Mouse (Mus musculus): Measurements from ENCODE around the gene Rufy2. TPM values are rescaled to one million over a fixed set of nuclear protein-coding genes. Genes with fewer than 3 reads are reported as not detected.

Gene Rufy2
- total and polyA plus RNA-seq, 3 experiments, result 1.8 to 2.6 TPM; not detected in 1

- no peaks in the 10 kb centered on the region for H3K9me3 ChIP-seq (replicated peaks; ENCODE audit: insufficient read depth, low read length)
- H3K36me3 ChIP-seq (ENCODE audit: control insufficient read depth in 1 of 2, insufficient read depth in 2 of 2, low read length in 2 of 2), result peaks cover 0 to 2% of the 10 kb centered on the region in 2 experiments; a peak in 1 of 4 replicates
- H3K27ac ChIP-seq (ENCODE audit: control insufficient read depth, low read depth, low read length), result no peak overlapping the region
- H3K27me3 ChIP-seq (ENCODE audit: control insufficient read depth in 1 of 2, insufficient read depth in 2 of 2, low read length in 2 of 2), result no peaks in the 10 kb centered on the region
- no peaks in the 10 kb centered on the region for H3K4me1 ChIP-seq (ENCODE audit: control insufficient read depth in 1 of 2, insufficient read depth in 2 of 2, low read length in 2 of 2)
- no peak for DNase-seq (ENCODE audit: low read depth, low spot score)
- H3K4me3 ChIP-seq (ENCODE audit: control insufficient read depth in 1 of 2, insufficient read depth in 1 of 2, low read depth in 2 of 2, low read length in 2 of 2), result no peak overlapping the region
- no peaks in the 10 kb centered on the region for H3K79me2 ChIP-seq (ENCODE audit: control insufficient read depth, insufficient read depth, low read length, poor library complexity)
- no peak for TF ChIP-seq POLR2AphosphoS2 (IDR thresholded peaks at IDR 0.05; ENCODE audit: low read length)
- TF ChIP-seq JUND (IDR thresholded peaks at IDR 0.05; ENCODE audit: low read depth, low read length), result no peak
- no peak for TF ChIP-seq CHD1 (IDR thresholded peaks at IDR 0.05; ENCODE audit: low read depth, low read length)
- TF ChIP-seq RAD21 (IDR thresholded peaks at IDR 0.05; ENCODE audit: low read depth, low read length), result no peak
- no peak for TF ChIP-seq EP300 (IDR thresholded peaks at IDR 0.05; ENCODE audit: low read depth in 1 of 2, low read length in 2 of 2)
- TF ChIP-seq TAL1 (IDR thresholded peaks at IDR 0.05; ENCODE audit: low read length), result no peak
- no peak for TF ChIP-seq ETS1 (IDR thresholded peaks at IDR 0.05; ENCODE audit: low read depth, low read length)
- no peak for TF ChIP-seq SIN3A (IDR thresholded peaks at IDR 0.05; ENCODE audit: low read length)
- no peak for TF ChIP-seq TCF12 (IDR thresholded peaks at IDR 0.05; ENCODE audit: low read depth, low read length)
- no peak for TF ChIP-seq GATA1 (IDR thresholded peaks at IDR 0.05; ENCODE audit: low read depth, low read length)
- no peak for TF ChIP-seq SMC3 (IDR thresholded peaks at IDR 0.05; ENCODE audit: low read depth, low read length)
- no peak for TF ChIP-seq USF1 (IDR thresholded peaks at IDR 0.05; ENCODE audit: low read depth, low read length)
- no peak for TF ChIP-seq CHD2 (IDR thresholded peaks at IDR 0.05; ENCODE audit: low read length)
- no peak for TF ChIP-seq MAFK (IDR thresholded peaks at IDR 0.05; ENCODE audit: borderline replicate concordance, low read depth, low read length)
- TF ChIP-seq MAZ (IDR thresholded peaks at IDR 0.05; ENCODE audit: low read depth, low read length), result no peak
- TF ChIP-seq GABPA (IDR thresholded peaks at IDR 0.05; ENCODE audit: low read depth, low read length), result no peak
- TF ChIP-seq POLR2AphosphoS5 (IDR thresholded peaks at IDR 0.05; ENCODE audit: borderline replicate concordance, low read depth, low read length), result no peak
- no peak for TF ChIP-seq NELFE (IDR thresholded peaks at IDR 0.05; ENCODE audit: low read depth, low read length)
- no peak overlapping the region for H3K9ac ChIP-seq (ENCODE audit: control insufficient read depth, low read depth, low read length, poor library complexity, severe bottlenecking)
Measured at GRCm38 (mm10) chr10:63000584-63000983, 20.6 kb downstream of the Rufy2 start.

- Histone ChIP-seq H3K9ac (ENCODE audit: control insufficient read depth, low read depth, low read length, poor library complexity, severe bottlenecking) (no peak overlapping the region), H3K27ac (ENCODE audit: control insufficient read depth, low read depth, low read length) (no peak overlapping the region), H3K4me1 (ENCODE audit: control insufficient read depth in 1 of 2, insufficient read depth in 2 of 2, low read length in 2 of 2) (no peaks in the 10 kb centered on the region), H3K79me2 (ENCODE audit: control insufficient read depth, insufficient read depth, low read length, poor library complexity) (no peaks in the 10 kb centered on the region), H3K36me3 (ENCODE audit: control insufficient read depth in 1 of 2, insufficient read depth in 2 of 2, low read length in 2 of 2) (peaks cover 0 to 2% of the 10 kb centered on the region in 2 experiments; a peak in 1 of 4 replicates), H3K9me3 (replicated peaks; ENCODE audit: insufficient read depth, low read length) (no peaks in the 10 kb centered on the region), H3K27me3 (ENCODE audit: control insufficient read depth in 1 of 2, insufficient read depth in 2 of 2, low read length in 2 of 2) (no peaks in the 10 kb centered on the region), H3K4me3 (ENCODE audit: control insufficient read depth in 1 of 2, insufficient read depth in 1 of 2, low read depth in 2 of 2, low read length in 2 of 2) (no peak overlapping the region)
- DNase-seq (ENCODE audit: low read depth, low spot score), result no peak
- no peak for TF ChIP-seq E2F4 (IDR thresholded peaks at IDR 0.05; ENCODE audit: borderline replicate concordance, low read depth, low read length)
- no peak for TF ChIP-seq MYC (IDR thresholded peaks at IDR 0.05; ENCODE audit: low read depth, low read length)
- TF ChIP-seq KAT2A (conservative IDR thresholded peaks at IDR 0.05; ENCODE audit: low read depth, low read length), result no peak
- TF ChIP-seq POLR2A (IDR thresholded peaks at IDR 0.05; ENCODE audit: control insufficient read depth in 1 of 2, insufficient read depth in 1 of 2, low read depth in 1 of 2, low read length in 2 of 2, poor library complexity in 1 of 2), result no peak
- TF ChIP-seq EP300 (IDR thresholded peaks at IDR 0.05; ENCODE audit: low read depth in 1 of 2, low read length in 2 of 2), result no peak
- TF ChIP-seq HCFC1 (IDR thresholded peaks at IDR 0.05; ENCODE audit: low read depth, low read length), result no peak
- no peak for TF ChIP-seq BHLHE40 (IDR thresholded peaks at IDR 0.05; ENCODE audit: borderline replicate concordance, low read depth, low read length)
- no peak for TF ChIP-seq JUND (IDR thresholded peaks at IDR 0.05; ENCODE audit: low read depth, low read length)
- no peak for TF ChIP-seq MAZ (IDR thresholded peaks at IDR 0.05; ENCODE audit: low read depth, low read length)
- TF ChIP-seq CHD1 (IDR thresholded peaks at IDR 0.05; ENCODE audit: low read depth, low read length), result no peak
- TF ChIP-seq USF1 (IDR thresholded peaks at IDR 0.05; ENCODE audit: low read depth, low read length), result no peak
- no peak for TF ChIP-seq UBTF (IDR thresholded peaks at IDR 0.05; ENCODE audit: borderline replicate concordance, insufficient read depth, low read depth, low read length)
- no peak for TF ChIP-seq POLR2AphosphoS2 (IDR thresholded peaks at IDR 0.05; ENCODE audit: low read length)
- no peak for TF ChIP-seq ETS1 (IDR thresholded peaks at IDR 0.05; ENCODE audit: low read depth, low read length)
- TF ChIP-seq MAFK (IDR thresholded peaks at IDR 0.05; ENCODE audit: borderline replicate concordance, low read depth, low read length), result no peak
- TF ChIP-seq GABPA (IDR thresholded peaks at IDR 0.05; ENCODE audit: low read depth, low read length), result no peak
- TF ChIP-seq ZNF384 (IDR thresholded peaks at IDR 0.05; ENCODE audit: low read depth, low read length), result no peak
- TF ChIP-seq TCF12 (IDR thresholded peaks at IDR 0.05; ENCODE audit: low read depth, low read length), result no peak
- no peak for TF ChIP-seq MEF2A (IDR thresholded peaks at IDR 0.05; ENCODE audit: extremely low read depth, insufficient replicate concordance, low read depth, low read length, poor library complexity, severe bottlenecking)
- no peak for TF ChIP-seq SMC3 (IDR thresholded peaks at IDR 0.05; ENCODE audit: low read depth, low read length)
Measured at GRCm38 (mm10) chr10:63003252-63003651, 23.2 kb downstream of the Rufy2 start.
